Mouse (Mus musculus): ENCODE results near the gene Rtl5. TPM values are rescaled to one million over a fixed set of nuclear protein-coding genes. Genes with fewer than 3 reads are reported as not detected.

Rtl5 gene
- polyA plus RNA-seq, 2 experiments from 2014 or later, result 0.48 to 1.0 TPM

Other genes with a start within 250 kb of the Rtl5 start
- gene Nhsl2, start 221.9 kb downstream of the Rtl5 start, polyA plus RNA-seq (2017; shearing (Covaris generic)), result 1 to 10 TPM; 1.6 to 3.3 TPM
- 10 to 100 TPM; 37.4 to 63.2 TPM for gene Pin4, start 48.1 kb upstream of the Rtl5 start, polyA plus RNA-seq (2017; shearing (Covaris generic))
- 1 to 10 TPM; 3.1 to 4.9 TPM for gene Ercc6l, start 85.8 kb upstream of the Rtl5 start, polyA plus RNA-seq (2017; shearing (Covaris generic))
- gene Rps4x, start 118.1 kb upstream of the Rtl5 start, polyA plus RNA-seq (2017; shearing (Covaris generic)), result 1,000 to 10,000 TPM; 1,905 to 1,954 TPM
- under 1 TPM in 1 of 2 experiments, not detected in 1; 0.37 TPM for gene Cited1, start 180.9 kb upstream of the Rtl5 start, polyA plus RNA-seq (2017; shearing (Covaris generic))

Measured in activated CD4-positive, CD25-positive, alpha-beta regulatory T cell, adult 4 months (primary cell).